Mouse (Mus musculus): ENCODE data around the gene Fyttd1. TPM values are rescaled to one million over a fixed set of nuclear protein-coding genes. Genes with fewer than 3 reads are reported as not detected.

The Fyttd1 gene
- polyA plus RNA-seq, 1 experiment from 2014 or later: 108 TPM

DNA sequence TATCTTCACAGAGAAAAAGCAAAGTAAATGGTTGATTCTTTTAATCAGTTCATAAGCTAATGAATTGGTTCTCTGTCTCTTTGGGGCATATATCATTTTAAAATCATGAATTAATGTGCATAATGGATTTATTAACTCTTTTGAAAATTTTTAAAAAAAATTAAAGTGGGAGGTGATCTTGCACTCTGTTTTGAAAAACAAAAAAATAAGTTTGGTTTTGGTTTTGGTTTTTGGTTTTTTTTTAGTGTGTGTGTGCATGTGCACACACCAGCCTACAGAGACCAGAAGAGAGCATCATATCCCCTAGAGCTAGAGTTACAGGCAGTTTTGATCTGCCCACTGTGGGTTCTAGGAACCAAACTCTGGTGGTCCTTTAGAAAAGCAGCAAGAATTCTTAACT is 72.0 kb downstream of the Fyttd1 start:
- ATAC-seq (ENCODE audit: insufficient number of reproducible peaks, insufficient read depth, low FRiP score, low TSS enrichment, low read depth): no peak
- H3K4me2 ChIP-seq: no peak overlapping the region
- no peaks in the 10 kb centered on the region for H3K9me3 ChIP-seq
- peaks cover 8% of the 10 kb centered on the region for H3K36me3 ChIP-seq
- H3K27me3 ChIP-seq: no peaks in the 10 kb centered on the region
- no peak overlapping the region for H3K4me3 ChIP-seq
- H3K27ac ChIP-seq: no peak overlapping the region
- H3K9ac ChIP-seq: no peak overlapping the region
- peaks cover 7% of the 10 kb centered on the region for H3K4me1 ChIP-seq

DNA sequence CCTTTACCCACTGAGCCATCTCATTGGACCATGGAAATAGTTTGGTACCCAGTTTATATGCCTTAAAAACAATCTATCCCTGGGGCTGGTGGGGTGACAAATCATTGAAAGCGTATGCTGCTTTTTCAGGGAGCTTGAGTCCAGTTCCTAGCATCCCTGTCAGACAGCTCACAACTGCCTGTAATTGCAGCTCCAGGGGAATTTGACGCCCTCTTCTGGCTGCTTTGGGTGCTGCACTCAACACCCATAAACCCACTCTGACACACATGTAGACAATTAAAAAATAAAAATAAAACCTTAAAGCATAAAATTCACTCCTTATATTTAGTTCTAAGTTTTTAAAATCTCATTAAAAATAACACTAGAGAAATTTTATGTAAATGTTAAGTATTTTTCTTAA is 73.8 kb downstream of the Fyttd1 start:
- peaks cover 18% of the 10 kb centered on the region for H3K36me3 ChIP-seq
- no peak for ATAC-seq (ENCODE audit: insufficient number of reproducible peaks, insufficient read depth, low FRiP score, low TSS enrichment, low read depth)
- H3K27ac ChIP-seq: no peak overlapping the region
- WGBS: 86% methylated on average over 2 of the region's 2 CpGs
- H3K9ac ChIP-seq: no peak overlapping the region
- H3K4me1 ChIP-seq: peaks cover 7% of the 10 kb centered on the region
- no peaks in the 10 kb centered on the region for H3K27me3 ChIP-seq
- H3K9me3 ChIP-seq: no peaks in the 10 kb centered on the region
- no peak overlapping the region for H3K4me3 ChIP-seq
- no peak overlapping the region for H3K4me2 ChIP-seq

DNA sequence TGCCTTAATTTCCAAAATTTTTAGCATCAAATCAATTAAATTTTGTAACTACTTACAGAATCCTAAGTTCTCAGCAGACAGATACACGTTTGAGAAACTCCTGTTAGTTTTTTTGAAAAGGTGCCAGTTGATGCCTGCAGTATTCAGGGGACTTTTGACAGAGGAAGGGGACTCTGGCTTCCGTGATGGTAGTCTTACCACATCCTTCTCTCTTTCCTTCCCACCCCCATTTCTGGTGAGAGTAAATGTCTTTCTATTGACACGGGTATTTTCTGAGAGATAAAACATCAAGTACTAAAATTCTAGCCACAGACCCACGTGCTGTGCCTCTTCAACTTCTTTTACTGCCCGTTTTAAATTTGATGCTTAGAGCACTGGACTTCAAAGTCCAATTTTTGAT is 76.5 kb downstream of the Fyttd1 start:
- no peaks in the 10 kb centered on the region for H3K9me3 ChIP-seq
- 71% methylated on average over 5 of the region's 5 CpGs for WGBS
- no peak overlapping the region for H3K4me2 ChIP-seq
- ATAC-seq (ENCODE audit: insufficient number of reproducible peaks, insufficient read depth, low FRiP score, low TSS enrichment, low read depth): no peak
- no peaks in the 10 kb centered on the region for H3K4me1 ChIP-seq
- H3K9ac ChIP-seq: no peak overlapping the region
- peaks cover 24% of the 10 kb centered on the region for H3K36me3 ChIP-seq
- no peak overlapping the region for H3K27ac ChIP-seq
- H3K27me3 ChIP-seq: no peaks in the 10 kb centered on the region
- H3K4me3 ChIP-seq: no peak overlapping the region

DNA sequence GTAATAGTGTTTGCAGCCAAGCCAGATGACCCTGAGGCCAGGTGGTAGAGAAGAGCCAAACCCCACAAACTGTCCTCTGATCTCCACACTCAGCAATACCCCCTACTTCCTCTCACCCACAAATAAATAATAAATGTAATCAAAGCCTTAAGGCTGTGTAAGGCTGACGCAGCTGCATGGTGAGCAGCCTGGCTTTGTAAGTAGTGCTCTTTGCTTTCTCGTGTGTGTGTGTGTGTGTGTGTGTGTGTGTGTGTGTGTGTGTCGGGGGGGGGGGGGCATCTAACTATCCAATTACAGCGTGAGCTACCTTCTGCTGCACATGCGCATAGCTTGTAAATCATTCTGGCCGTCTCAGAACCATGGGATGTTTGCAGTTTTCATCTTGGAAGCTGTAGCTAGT is 77.0 kb downstream of the Fyttd1 start:
- Histone ChIP-seq H3K4me1 (no peaks in the 10 kb centered on the region), H3K27me3 (no peaks in the 10 kb centered on the region), H3K9me3 (no peaks in the 10 kb centered on the region), H3K27ac (no peak overlapping the region), H3K36me3 (peaks cover 25% of the 10 kb centered on the region), H3K4me3 (no peak overlapping the region), H3K4me2 (no peak overlapping the region), H3K9ac (no peak overlapping the region)
- WGBS: 51% methylated on average over 6 of the region's 6 CpGs
- ATAC-seq (ENCODE audit: insufficient number of reproducible peaks, insufficient read depth, low FRiP score, low TSS enrichment, low read depth): no peak

DNA sequence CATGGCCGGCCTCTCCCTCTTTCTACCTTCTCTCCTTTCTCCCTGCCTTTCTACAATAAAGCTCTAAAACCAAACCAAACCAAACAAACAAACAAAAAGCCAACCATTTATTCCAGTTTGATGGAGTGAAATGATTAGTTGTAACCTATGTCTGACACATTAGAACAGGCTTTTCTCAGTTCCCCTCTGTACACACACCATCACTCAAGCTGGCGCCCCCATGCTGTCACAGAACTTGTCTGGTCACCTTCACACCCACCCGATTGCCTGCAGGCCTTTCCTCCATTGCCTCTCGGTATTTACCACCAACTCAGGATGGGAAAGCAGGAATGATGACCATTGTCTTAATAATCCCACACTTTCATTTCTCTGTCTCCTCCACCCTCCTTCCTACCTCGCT is 79.6 kb downstream of the Fyttd1 start:
- WGBS: 61% methylated on average over 5 of the region's 5 CpGs
- peaks cover 39% of the 10 kb centered on the region for H3K36me3 ChIP-seq
- H3K4me1 ChIP-seq: no peaks in the 10 kb centered on the region
- no peak overlapping the region for H3K4me3 ChIP-seq
- no peak for ATAC-seq (ENCODE audit: insufficient number of reproducible peaks, insufficient read depth, low FRiP score, low TSS enrichment, low read depth)
- H3K4me2 ChIP-seq: no peak overlapping the region
- no peaks in the 10 kb centered on the region for H3K9me3 ChIP-seq
- H3K27ac ChIP-seq: no peak overlapping the region
- H3K9ac ChIP-seq: no peak overlapping the region
- H3K27me3 ChIP-seq: no peaks in the 10 kb centered on the region

Other genes starting within 250 kb of the Fyttd1 start
- gene Tnk2, start 233.6 kb upstream of the Fyttd1 start, polyA plus RNA-seq (2015; fragmentation: Nextera tagmentation; extraction: Ambion mirVana): 12.7 and 13.3 TPM in 2 replicates
- gene Muc4, start 141.6 kb upstream of the Fyttd1 start, polyA plus RNA-seq (2015; fragmentation: Nextera tagmentation; extraction: Ambion mirVana): 0.38 and 0.62 TPM in 2 replicates
- not detected in 2 replicates for gene Muc20, start 80.1 kb upstream of the Fyttd1 start, polyA plus RNA-seq (2015; fragmentation: Nextera tagmentation; extraction: Ambion mirVana)
- gene Smbd1, start 67.0 kb upstream of the Fyttd1 start, polyA plus RNA-seq (2015; fragmentation: Nextera tagmentation; extraction: Ambion mirVana): not detected in 2 replicates
- gene Rubcn, start 266 bp downstream of the Fyttd1 start, polyA plus RNA-seq (2015; fragmentation: Nextera tagmentation; extraction: Ambion mirVana): 16.0 and 20.3 TPM in 2 replicates
- 32.7 and 34.1 TPM in 2 replicates for gene Lrch3, start 36.6 kb downstream of the Fyttd1 start, polyA plus RNA-seq (2015; fragmentation: Nextera tagmentation; extraction: Ambion mirVana)
- 2.1 and 4.0 TPM in 2 replicates for gene Iqcg, start 178.7 kb downstream of the Fyttd1 start, polyA plus RNA-seq (2015; fragmentation: Nextera tagmentation; extraction: Ambion mirVana)
- 1,031 and 1,064 TPM in 2 replicates for gene Rpl35a, start 179.0 kb downstream of the Fyttd1 start, polyA plus RNA-seq (2015; fragmentation: Nextera tagmentation; extraction: Ambion mirVana)
- gene Lmln, start 185.0 kb downstream of the Fyttd1 start, polyA plus RNA-seq (2015; fragmentation: Nextera tagmentation; extraction: Ambion mirVana): 1.4 and 3.9 TPM in 2 replicates